Mouse (Mus musculus) heart, postnatal 36 days (tissue): ENCODE measurements around the gene Coro7. TPM values are rescaled to one million over a fixed set of nuclear protein-coding genes. Genes with fewer than 3 reads are reported as not detected.

Experiments
- DNase-seq, 2 experiments: peaks; one replicate each; pipeline ENCODE4 v3.0.0; 2021 to 2022
- intact Hi-C: fragments of 180-260 bp; cut with DNase I; formaldehyde crosslinking; loops from one replicate; pipeline ENCODE4 v1.15.1; 2025
- total RNA-seq, 2 experiments: library from RNA; stranded (reverse); gene quantifications; 2 replicates each; pipeline ENCODE4 v1.2.3; 2021

Coro7 gene
- total RNA-seq, 2 experiments from 2014 or later = 13.0 to 13.7 TPM

- no peak for DNase-seq
- intact Hi-C loops = no loop called here
Measured at GRCm38 (mm10) chr16:4602766-4603452, 76.7 kb downstream of the Coro7 start.

GRCm38 (mm10) chr16:4602189-4602588 is 77.4 kb downstream of the Coro7 start:
- no peak for DNase-seq
- intact Hi-C loops = no loop called here

- no peak for DNase-seq
- intact Hi-C loops = no loop called here
Measured at GRCm38 (mm10) chr16:4600701-4601310, 78.8 kb downstream of the Coro7 start.

GRCm38 (mm10) chr16:4599616-4600015 is 80.0 kb downstream of the Coro7 start:
- intact Hi-C loops = no loop called here
- no peak for DNase-seq

GRCm38 (mm10) chr16:4598891-4599543 is 80.6 kb downstream of the Coro7 start:
- intact Hi-C loops = no loop called here
- DNase-seq = no peak

- intact Hi-C loops = no loop called here
- no peak for DNase-seq
Measured at GRCm38 (mm10) chr16:4598041-4598440, 81.5 kb downstream of the Coro7 start.

GRCm38 (mm10) chr16:4597296-4597695 is 82.3 kb downstream of the Coro7 start:
- intact Hi-C loops = no loop called here
- no peak for DNase-seq

GRCm38 (mm10) chr16:4596836-4597235 is 82.7 kb downstream of the Coro7 start:
- intact Hi-C loops = no loop called here
- no peak for DNase-seq

GRCm38 (mm10) chr16:4596141-4596728 is 83.3 kb downstream of the Coro7 start:
- intact Hi-C loops = no loop called here
- no peak for DNase-seq

GRCm38 (mm10) chr16:4595527-4595963 is 84.0 kb downstream of the Coro7 start:
- intact Hi-C loops = no loop called here
- peak; percentile 48 to 55 for DNase-seq

- DNase-seq = no peak
- intact Hi-C loops = no loop called here
Measured at GRCm38 (mm10) chr16:4594814-4595526, 84.6 kb downstream of the Coro7 start.

- intact Hi-C loops = loop anchor here (2.0 kb wide), 1 partner anchor 13 kb away; no protein-coding TSS in a partner anchor
- DNase-seq = peak; percentile 64 to 79
Measured at GRCm38 (mm10) chr16:4593971-4594813, 85.4 kb downstream of the Coro7 start, which contains the start of gene Glis2. TSS of gene Glis2 (plus strand) at chr16:4594713.

- intact Hi-C loops = loop anchor here (2.0 kb wide), 1 partner anchor 14 kb away; no protein-coding TSS in a partner anchor
- peak; percentile 60 to 65 for DNase-seq
Measured at GRCm38 (mm10) chr16:4592909-4593875, 86.4 kb downstream of the Coro7 start.

- no peak for DNase-seq
- intact Hi-C loops = no loop called here
Measured at GRCm38 (mm10) chr16:4590236-4590635, 89.3 kb downstream of the Coro7 start.

GRCm38 (mm10) chr16:4587516-4588210 is 91.9 kb downstream of the Coro7 start:
- intact Hi-C loops = loop anchor here (2.0 kb wide), 1 partner anchor 19 kb away; no protein-coding TSS in a partner anchor
- DNase-seq = peak in 1 of 2 experiments; percentile 42

- intact Hi-C loops = loop anchor here (2.0 kb wide), 1 partner anchor 18 kb away; no protein-coding TSS in a partner anchor
- peak; percentile 96 to 97 for DNase-seq
Measured at GRCm38 (mm10) chr16:4586531-4587123, 93.0 kb downstream of the Coro7 start.
